Mouse (Mus musculus): ENCODE results near the gene Gm8113. TPM values are rescaled to one million over a fixed set of nuclear protein-coding genes. Genes with fewer than 3 reads are reported as not detected.
"Not testable (repeated sequence)": the region's sequence is repeated elsewhere in the genome, so short reads cannot be mapped to it uniquely, and the experiment has no call there.

The Gm8113 gene
- polyA plus RNA-seq, 1 experiment = 0.62 TPM

GRCm38 (mm10) chr14:43933399-43933798 is 8.2 kb downstream of the Gm8113 start:
- H3K27ac ChIP-seq (ENCODE audit: control insufficient read depth, insufficient read depth, low read depth, low read length); H3K4me1 ChIP-seq (ENCODE audit: control insufficient read depth, insufficient read depth, low read length); H3K4me3 ChIP-seq (ENCODE audit: control insufficient read depth, low read depth, low read length); H3K36me3 ChIP-seq (ENCODE audit: control insufficient read depth, insufficient read depth, low read length); H3K27me3 ChIP-seq (ENCODE audit: control insufficient read depth, insufficient read depth, low read length): not testable (repeated sequence)

DNA sequence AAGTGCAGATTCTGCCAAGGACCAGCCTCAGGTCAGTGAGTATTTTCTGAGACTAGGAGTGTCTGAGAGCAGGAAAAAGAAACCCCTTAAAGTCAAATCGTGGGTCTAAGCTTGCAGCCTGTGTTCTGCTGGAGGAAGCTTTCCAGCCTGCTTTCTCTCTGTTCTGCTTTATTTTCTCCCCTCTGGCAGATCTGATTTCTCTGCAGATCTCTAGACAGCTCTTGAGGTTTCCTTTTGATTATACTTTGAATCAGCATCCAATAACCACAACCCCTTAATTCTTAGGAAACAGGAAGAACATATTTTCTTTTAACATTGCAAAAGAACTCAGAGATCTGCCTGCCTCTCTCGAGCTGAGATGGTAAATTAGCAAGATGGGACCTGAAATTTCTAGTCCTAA is 28.2 kb downstream of the Gm8113 start:
- H3K27me3 ChIP-seq (ENCODE audit: control insufficient read depth, insufficient read depth, low read length); H3K27ac ChIP-seq (ENCODE audit: control insufficient read depth, insufficient read depth, low read depth, low read length); H3K36me3 ChIP-seq (ENCODE audit: control insufficient read depth, insufficient read depth, low read length); H3K4me1 ChIP-seq (ENCODE audit: control insufficient read depth, insufficient read depth, low read length); H3K4me3 ChIP-seq (ENCODE audit: control insufficient read depth, low read depth, low read length): not testable (repeated sequence)

DNA sequence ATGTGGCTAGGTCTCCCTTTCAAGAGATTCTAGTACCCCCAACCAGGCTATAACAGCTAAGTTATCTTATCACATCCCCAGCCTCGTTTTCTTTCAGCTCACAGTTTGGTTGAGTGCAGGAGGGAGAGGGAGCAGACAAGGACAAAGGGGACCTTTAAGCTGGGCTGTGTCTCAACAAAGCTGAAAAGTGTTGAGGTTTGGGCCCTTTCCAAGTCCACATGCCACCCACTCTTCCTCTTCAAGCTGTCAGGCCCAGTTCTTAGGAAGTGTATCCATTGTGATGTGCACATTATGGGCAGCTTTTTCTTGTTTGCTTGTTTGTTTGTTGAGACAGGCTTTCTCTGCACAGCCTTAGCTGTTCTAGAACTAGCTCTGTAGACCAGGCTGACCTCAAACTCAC is 29.9 kb downstream of the Gm8113 start:
- not testable (repeated sequence) for H3K36me3 ChIP-seq (ENCODE audit: control insufficient read depth, insufficient read depth, low read length); H3K4me3 ChIP-seq (ENCODE audit: control insufficient read depth, low read depth, low read length); H3K27ac ChIP-seq (ENCODE audit: control insufficient read depth, insufficient read depth, low read depth, low read length); H3K4me1 ChIP-seq (ENCODE audit: control insufficient read depth, insufficient read depth, low read length); H3K27me3 ChIP-seq (ENCODE audit: control insufficient read depth, insufficient read depth, low read length)

- H3K27ac ChIP-seq (ENCODE audit: control insufficient read depth, insufficient read depth, low read depth, low read length); H3K4me3 ChIP-seq (ENCODE audit: control insufficient read depth, low read depth, low read length); H3K27me3 ChIP-seq (ENCODE audit: control insufficient read depth, insufficient read depth, low read length); H3K36me3 ChIP-seq (ENCODE audit: control insufficient read depth, insufficient read depth, low read length); H3K4me1 ChIP-seq (ENCODE audit: control insufficient read depth, insufficient read depth, low read length): not testable (repeated sequence)
These were observed 31.6 kb downstream of the Gm8113 start, which contains the start of gene Ang5 for GRCm38 (mm10) chr14:43956769-43957168. Gene Ang5, plus strand, starts transcription at chr14:43957069.

Other genes starting within 250 kb of the Gm8113 start
- 0.35 and 0.61 TPM in 2 replicates for gene Gm8165, start 248.2 kb upstream of the Gm8113 start, polyA plus RNA-seq (2012; rRNA removed)
- 2.7 and 4.1 TPM in 2 replicates for gene Gm7324, start 227.6 kb upstream of the Gm8113 start, polyA plus RNA-seq (2012; rRNA removed)
- 0.63 and 1.1 TPM in 2 replicates for gene Gm16506, start 197.9 kb upstream of the Gm8113 start, polyA plus RNA-seq (2012; rRNA removed)
- 1.1 and 1.4 TPM in 2 replicates for gene Gm6526, start 177.5 kb upstream of the Gm8113 start, polyA plus RNA-seq (2012; rRNA removed)
- 2.4 and 4.1 TPM in 2 replicates for gene Gm8180, start 140.6 kb upstream of the Gm8113 start, polyA plus RNA-seq (2012; rRNA removed)
- not detected in 2 replicates for gene Ear1, start 49.9 kb upstream of the Gm8113 start, polyA plus RNA-seq (2012; rRNA removed)
- 0.30 TPM in 1 of 2 replicates, not detected in the other for gene Ear10, start 1.8 kb upstream of the Gm8113 start, polyA plus RNA-seq (2012; rRNA removed)
- not detected in 2 replicates for gene Ang5, start 31.7 kb downstream of the Gm8113 start, polyA plus RNA-seq (2012; rRNA removed)
- gene Ang6, start 76.9 kb downstream of the Gm8113 start, polyA plus RNA-seq (2012; rRNA removed) = not detected in 2 replicates
- gene Ear2, start 177.3 kb downstream of the Gm8113 start, polyA plus RNA-seq (2012; rRNA removed) = 0.27 and 1.0 TPM in 2 replicates
- 2.8 and 4.1 TPM in 2 replicates for gene Gm3327, start 198.5 kb downstream of the Gm8113 start, polyA plus RNA-seq (2012; rRNA removed)

Data from testis, adult 2 months (tissue).